Mouse (Mus musculus): ENCODE measurements at regions not wholly inside any gene's neighbourhood (a gene's known extent, or its start where the extent isn't known, plus 50 kb on each side); places are given as distances from the start of the nearest gene placed in this dataset.

DNA sequence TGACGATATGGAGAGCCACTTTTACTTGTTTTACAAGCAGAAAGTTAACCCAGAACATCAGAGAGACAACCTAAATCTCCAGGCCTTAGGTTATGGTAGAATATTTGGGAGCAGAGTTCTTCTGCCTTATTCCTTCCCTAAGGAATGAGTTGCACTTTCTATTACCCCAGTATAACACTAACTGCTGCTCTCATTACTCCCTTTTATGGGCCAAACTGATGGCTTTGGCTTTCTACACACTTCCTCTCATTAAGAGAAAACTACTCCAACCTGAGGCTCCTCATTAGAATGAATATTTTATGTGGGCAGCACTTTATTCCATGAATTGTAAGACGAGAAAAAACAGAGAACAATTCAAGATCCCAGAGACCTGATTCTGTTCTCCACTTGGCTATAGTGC, 289.0 kb upstream of the Tnc start:
- no peak for DNase-seq (ENCODE audit: low spot score)

DNA sequence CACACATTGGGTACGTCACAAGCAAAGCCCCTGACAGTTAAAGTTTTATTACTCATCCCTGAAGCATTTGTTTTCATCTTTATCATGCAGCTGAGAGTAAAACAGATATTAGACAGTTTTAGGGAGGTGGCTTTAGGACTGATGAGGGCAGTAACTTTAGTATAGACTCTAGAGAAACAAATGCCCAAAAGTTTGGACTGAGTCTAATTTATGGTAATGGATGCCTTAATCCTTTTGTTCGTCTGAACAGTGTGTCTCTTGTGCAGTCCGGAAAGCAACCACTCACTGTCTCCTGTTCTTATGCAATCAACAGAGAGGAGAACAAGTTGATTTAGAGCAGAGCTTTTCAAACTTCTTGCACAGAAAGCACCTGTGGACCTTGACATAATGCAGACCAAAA, 283.4 kb upstream of the Tnc start:
- no peak for DNase-seq (ENCODE audit: low spot score)

DNA sequence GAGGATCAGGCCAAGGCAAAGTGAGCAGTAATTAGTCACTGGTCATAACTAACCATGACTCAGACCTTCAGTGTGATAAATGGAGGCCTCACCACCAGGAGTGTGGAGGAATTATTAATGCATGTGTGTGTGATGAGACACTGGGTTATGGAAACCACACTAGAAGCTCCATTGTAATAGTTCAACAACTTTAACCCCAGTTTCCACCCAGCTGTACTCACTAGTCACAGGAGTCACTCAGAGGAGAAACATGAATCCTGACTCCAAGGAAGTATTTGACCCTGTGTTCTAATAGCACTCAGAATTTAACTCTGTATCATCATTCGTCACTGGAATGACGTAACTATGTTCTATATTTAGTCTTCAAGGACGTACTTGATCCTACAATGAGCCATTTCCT, 277.6 kb upstream of the Tnc start:
- no peak for DNase-seq (ENCODE audit: low spot score)

DNA sequence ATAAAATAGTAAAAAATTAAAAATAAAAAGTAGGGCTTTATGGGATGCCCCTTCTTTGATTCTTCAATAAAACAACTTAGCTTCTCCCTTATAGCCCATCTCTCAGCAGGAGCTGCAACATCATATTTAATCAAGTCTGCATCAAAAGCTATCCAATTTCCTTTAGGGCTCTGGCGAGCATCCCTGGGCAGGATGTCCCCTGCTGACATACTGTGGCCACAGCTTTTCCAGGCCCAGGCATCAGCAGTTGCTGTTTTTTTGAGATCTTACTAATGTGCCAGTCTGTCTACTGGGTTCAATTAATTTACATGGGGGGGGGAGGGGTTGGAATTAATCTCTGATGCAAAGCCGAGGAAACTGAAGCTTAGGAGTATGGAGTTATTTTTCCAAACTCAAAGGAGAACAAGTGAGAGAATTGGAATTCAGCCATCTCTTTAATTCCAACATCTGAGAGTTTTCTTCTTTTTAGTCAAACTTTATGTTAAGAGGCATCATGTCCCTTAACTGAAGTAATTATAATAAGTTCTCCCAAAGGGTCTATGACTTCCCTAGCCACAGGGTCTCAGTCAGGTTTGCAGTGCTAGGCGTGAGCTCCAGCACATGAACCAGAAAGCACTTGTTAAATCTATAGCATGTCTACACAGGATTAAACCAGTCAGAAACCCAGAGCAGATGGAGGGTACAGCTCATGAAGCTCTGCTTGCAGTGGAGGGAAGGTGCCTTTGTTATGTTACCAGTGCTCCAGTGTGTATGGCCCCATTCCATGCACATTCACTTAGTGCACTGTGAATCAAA, 269.9 kb upstream of the Tnc start:
- DNase-seq (ENCODE audit: low spot score), result no peak

DNA sequence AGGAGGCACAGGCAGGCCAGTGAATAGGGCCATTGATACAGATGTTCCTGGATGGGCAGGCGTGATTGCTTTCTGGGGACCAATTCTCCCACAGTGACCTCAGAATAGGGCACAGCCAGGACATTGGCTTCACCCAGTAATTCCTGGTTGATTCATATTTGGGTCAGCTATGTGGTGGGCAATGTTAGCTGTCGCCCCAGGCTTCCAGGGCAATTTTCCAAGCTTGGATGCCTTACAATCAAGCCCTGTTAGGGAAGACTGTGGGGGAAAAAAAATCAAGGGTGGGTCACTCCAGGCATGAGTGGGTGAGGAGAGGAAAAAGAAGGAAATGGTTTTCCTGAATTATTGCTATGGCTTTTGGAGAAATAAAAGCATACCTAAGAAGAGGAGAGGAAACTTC, 250.1 kb upstream of the Tnc start:
- DNase-seq (ENCODE audit: low spot score), result no peak

DNA sequence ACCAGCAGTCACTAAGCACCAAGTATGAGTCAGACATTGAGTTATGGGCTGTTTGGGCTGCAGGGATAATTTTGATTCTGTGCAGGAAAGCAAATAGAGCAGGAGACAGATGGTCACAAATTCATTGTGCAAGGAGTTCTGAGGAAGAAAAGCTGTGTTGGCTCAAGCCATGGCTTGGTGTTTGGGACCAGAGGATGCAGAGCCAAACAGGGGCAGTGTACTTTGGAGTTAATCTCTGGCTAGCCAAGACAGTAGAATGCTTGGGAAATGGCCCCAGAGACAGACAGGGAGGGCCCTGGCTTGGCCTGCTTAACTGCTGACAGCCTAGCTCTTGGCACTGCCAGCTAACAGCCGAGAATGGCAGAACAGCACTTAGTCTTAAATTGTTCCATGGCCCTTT, 235.7 kb upstream of the Tnc start:
- DNase-seq (ENCODE audit: low spot score), result peak; percentile 33

DNA sequence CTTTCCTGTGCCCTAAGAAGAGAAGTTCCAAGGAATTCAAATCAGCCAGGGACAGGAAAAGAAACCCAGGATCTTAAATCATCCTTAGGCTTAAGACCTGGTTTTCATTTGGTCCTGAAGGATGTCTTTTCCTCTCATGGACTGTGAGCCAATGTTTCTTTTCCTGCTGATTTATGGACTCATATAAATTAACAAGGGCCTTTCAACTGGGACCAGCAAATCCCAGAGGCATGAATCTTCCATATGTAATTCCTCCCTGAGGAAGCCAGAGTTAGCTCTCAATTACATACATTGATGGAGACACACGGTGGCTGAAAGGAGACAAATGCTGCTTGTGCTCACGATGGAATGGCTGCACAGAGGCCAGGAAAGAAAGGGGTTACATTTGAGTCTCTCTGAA, 230.2 kb upstream of the Tnc start:
- no peak for DNase-seq (ENCODE audit: low spot score)

DNA sequence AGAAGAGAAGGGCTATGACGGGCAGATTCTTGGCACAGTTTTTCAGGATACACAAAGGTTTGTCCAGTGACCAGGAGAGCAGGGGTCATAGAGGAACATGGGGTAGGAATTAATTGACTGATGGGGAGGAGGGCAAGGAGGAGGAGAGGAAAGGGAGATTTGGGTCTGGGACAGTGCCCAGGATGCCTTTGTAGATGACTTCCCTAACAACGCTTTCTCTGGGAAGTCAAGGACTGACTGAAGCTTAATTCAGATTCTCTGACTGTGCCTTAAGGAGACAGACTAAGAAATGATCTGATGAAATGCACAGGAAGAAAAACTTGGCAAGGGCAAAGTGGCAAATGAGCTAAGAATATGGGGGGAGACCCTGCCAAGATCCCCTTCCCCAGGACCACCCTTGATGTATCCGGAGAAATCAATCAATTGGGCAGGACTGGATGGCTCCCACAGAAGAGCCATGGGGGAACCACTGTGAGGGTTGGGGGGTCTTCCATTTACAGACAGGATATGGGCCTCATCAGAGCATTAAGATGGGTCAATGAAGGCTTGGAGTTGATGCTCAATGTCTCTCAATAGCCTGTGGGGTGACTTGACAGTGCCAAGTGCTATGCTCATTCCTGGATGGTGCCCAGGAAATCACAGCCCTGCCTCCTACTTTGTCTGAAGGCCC, 227.6 kb upstream of the Tnc start:
- no peak for DNase-seq (ENCODE audit: low spot score)

DNA sequence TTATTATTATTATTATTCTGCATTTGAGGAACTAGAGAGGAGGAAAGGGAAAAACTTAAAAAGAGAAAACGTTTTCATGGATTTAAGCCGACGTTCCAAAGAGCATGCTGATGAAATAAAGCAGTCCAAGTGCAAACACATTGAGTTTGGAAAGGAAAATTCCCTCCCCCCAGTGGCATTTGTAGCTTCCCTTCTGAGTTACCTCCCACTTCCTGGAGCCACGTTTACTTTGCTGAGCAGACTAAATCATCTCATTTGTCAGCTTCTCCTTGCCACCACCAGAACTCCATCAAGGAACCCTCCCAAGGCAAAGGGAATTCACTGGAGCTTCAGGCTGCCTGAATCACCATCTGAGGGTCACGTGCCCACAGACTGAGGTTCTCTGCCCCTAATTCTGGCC, 223.0 kb upstream of the Tnc start:
- no peak for DNase-seq (ENCODE audit: low spot score)

DNA sequence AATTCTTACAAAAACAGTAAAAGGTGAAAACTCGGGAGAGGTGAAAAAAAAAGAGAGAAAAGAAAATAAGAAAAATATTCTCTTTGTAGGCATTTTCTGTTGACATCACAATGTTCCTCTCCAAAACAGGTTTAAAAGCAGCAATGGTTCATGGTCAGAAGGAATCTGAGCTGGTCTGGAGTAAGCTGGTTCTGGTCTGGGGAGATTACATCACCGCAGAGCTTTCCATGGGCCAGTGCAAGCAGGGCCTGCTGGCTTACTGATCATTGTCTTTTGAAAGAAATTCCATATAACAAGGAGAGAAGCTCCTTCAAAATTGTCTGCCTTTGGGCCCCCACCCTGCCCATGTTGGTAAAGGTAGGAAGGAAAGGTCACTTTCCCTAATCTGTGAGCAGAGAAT, 222.3 kb upstream of the Tnc start:
- DNase-seq (ENCODE audit: low spot score), result no peak

DNA sequence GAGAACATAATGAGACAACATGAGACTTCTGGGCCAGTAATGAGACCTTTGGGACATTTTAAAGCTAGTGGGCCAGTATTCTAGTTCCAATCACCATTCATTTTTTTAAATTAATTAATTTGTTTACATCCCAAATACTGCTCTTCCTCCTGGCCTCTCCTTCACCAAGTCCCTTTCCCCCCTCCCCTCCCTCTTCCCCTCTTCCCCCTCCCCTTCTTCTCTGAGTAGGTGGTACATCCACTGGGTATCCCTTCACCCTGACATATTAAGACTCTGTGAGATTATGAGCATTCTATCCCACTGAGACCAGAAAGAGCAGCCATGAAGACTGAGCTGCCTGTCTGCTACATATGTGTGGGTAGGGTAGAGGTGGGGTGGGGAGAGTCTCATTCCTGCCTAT, 213.7 kb upstream of the Tnc start:
- no peak for DNase-seq (ENCODE audit: low spot score)

DNA sequence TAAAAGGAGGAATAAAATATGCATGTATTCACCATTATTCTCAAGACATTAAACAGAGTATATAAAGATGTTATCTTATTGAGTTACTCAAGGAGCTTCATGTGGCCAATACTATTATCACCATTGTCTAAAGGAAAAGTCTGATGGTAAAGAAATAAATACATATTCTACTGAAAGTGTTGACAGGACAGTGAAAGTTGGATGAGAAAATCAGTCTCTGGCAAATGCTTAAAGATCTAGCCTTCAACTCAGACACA, 213.3 kb upstream of the Tnc start:
- no peak for DNase-seq (ENCODE audit: low spot score)

DNA sequence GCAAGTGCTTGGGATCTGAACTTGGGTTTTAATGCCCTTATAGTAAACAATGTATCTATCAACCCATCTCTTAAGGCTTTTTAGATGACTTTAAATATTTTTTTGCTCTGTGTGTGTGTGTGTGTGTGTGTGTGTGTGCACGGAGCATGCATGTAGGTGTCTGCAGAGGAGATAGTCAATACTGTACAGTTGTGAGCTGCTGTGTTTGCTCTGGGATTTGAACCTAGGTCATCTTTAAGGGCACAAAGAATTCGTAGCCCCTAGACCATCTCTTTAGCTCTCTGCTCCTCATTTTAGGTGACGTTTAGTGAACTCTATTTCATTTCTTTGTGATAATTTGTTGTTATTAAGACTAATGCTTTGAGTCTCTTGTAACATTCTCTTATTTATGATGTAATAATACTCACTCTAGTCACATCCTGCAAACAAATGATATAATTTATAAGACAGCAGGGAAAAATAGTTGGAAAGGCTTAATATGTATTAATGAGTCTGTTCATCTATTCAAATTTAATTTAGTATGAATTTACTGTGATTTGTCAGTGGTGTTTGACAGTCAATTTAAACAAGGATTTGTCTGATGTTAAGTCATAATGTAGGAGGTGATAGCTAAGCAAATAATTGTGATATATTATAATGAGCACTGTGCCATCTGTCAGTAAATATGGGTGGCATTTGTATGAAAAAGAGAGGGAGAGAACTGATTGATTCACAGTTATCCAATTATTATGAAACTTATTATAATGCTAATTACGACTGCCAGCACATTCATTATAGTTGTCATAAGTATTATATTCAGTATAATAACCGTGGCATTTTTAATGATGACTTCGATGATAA, 212.8 kb upstream of the Tnc start:
- DNase-seq (ENCODE audit: low spot score), result no peak

DNA sequence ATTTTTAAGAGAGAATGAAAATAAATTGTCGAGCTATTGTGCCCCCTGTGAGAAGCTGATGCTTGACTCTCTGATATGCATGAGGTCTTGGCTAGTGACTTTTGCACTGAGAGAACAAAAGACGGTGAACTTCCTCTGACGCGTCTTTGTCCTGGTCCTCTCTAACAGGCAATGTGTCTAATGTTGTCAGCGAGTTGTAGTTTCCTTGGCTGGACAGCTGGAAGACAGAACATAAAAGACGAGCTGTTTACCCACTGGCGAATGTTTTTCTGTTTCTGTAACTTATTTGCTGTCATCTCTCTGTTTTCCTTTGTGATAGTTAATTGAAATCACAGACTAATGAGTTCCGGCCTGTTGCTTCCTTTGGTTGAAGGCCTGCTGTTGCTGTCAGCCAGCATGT, 208.4 kb upstream of the Tnc start:
- no peak for DNase-seq (ENCODE audit: low spot score)

DNA sequence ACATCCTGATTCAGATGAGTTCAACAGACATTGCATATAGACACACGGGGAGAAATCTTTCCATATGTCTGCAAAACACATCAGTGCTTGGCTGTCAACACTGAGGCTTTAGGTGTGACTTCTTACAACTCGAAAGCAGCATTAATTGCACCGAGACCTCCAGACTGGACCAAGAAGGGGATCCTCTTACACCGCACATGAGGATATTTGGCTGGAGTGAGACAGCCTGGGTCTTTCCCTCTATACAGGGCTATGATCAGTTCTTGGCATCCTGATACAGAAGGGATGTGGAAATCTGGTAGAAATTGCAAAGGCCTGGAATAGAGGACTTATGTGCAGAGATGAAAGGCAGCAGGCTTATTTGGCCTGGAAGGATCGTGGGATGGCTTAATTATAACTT, 203.9 kb upstream of the Tnc start:
- DNase-seq (ENCODE audit: low spot score), result no peak

DNA sequence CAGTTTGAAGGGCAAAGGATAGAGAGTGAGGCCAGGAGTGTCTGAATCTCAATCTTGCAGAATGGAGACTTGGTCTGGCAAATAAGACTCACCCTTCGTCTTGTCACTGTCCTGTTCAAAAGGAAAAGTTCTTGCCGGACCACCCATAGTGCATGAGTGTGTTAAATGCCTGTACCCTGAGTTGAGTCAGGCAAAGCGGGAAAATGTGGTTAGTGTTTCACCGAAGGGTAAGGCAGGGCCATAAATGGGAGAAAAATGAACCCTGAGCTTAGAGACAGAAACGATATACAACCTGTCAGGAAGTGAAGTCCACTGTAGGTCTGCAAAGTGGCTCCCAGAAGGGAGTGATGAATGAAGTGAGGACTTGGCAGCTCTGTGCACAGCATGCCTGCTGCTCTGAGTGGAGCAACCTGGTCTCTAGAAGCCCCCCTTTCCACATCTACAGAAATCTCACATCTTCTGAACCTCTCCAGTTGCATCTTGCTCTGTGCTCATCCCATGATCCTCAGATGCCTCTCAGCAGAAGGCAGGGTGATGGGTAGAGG, 191.5 kb upstream of the Tnc start:
- no peak for DNase-seq (ENCODE audit: low spot score)

DNA sequence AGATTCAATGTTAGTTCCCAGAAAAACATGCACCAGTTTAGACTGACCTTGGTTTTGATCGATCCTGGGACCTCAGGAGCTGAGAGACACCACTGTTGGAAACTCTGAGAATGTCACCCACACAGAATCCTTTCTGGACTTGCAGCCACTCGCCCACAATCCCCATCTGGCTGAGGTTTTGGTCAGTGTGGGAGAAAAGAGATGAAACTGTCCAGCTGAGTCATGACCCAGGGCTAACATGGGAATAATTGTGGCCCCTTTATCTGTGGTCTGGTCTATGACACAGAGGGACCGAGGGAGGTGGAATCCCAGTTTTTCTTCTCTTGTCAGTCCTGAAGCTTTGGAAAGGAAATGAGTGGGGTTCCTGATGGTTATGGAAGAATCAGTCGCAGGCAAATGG, 188.7 kb upstream of the Tnc start:
- no peak for DNase-seq (ENCODE audit: low spot score)

DNA sequence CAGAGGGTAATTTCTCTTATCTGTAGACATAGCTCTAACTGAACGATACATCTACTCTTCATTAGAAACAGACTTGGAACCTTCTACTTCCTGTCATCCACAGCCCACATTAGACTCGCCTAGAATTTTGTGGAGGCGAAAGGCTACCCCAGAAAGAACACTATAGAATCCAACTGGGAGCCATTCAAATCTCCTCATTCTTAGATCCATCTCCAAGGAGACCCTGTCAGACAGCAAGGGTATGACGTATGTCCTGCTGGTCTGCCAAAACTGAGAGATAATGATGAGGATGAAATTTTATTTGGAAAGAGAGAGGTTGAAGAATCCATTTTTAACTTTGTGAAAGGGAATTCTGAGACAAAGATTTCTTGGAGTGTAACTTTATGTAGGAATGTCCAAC, 185.3 kb upstream of the Tnc start:
- no peak for DNase-seq (ENCODE audit: low spot score)

DNA sequence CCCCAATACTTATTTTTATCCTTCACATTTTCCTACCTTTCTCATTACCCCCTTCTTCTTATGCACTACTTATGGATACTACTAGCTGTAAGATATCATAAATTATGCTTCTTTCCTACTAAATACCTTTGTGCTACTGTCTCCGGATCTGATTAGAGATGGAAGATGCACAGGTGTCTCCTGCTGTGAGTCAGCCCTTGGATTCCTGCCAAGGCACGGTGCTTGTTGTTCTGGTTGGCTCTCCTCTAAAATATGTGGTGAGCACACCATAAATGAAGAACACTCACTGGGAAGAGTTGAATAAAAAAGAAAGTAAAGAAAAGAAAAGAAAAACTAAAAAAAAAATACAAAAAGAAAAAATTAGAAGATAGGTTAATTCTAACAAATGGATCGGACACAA, 181.5 kb upstream of the Tnc start:
- no peak for DNase-seq (ENCODE audit: low spot score)

DNA sequence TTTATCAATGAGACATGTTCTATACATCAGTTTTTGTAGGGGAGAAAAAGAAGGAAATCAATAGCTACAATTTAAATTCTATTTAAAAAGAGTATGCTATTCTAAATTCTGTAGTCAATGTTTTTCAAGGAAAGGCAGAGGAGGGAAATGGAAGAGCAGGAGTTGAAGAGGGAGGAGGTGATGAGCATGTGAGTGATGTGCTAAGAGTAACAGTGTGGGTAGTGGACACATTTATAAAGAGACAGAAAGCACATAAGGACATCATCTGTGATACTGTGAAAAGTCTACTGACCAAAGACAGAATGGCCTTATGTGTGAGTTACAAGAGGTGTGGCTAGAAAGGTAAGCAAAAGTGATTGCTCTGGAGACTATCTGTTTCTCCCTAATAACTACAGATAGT, 179.8 kb upstream of the Tnc start:
- no peak for DNase-seq (ENCODE audit: low spot score)

DNA sequence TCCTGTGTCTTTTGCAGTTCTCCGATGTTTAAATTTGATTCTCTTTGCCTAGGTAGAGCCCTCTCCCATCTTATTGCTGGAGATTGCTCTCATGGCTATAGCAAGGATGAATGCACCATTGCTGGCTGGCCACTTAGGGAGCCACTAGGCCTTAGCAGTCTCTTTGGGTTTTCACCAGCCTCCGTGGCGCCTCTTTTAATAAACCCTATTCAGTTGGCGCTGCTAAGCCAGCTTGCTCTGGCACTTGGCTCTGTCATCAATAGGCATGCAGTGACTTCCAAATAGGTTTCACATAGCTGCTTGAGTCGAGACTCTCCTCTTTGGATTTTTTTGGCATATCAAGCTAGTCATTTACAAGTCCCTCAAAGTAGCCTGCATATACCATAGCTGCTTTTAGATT, 178.1 kb upstream of the Tnc start:
- DNase-seq (ENCODE audit: low spot score), result peak; percentile 6

DNA sequence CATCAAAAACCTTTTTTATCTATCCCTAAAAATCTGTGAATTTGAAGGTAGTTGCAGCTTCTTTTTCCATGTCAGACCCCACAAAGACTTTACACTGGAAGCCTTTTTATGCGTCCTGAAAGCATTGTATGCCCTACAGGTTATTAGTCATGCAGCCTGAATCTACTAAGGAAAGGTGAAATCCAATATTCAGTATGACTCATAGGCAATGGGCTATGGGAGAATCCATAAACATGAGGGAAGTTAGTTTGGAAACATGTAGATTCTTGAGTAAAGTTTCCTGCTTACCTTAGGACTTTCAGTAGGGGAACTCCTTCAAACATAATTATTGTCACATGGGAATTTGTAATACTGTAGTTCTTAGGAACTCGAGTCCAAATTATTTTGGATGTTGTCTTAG, 173.0 kb upstream of the Tnc start:
- DNase-seq (ENCODE audit: low spot score), result no peak

Data from layer of hippocampus, adult 11-12 months (tissue).